Mouse (Mus musculus) lung, postnatal 0 days (tissue): ENCODE results near the gene Nin. TPM values are rescaled to one million over a fixed set of nuclear protein-coding genes. Genes with fewer than 3 reads are reported as not detected.

Source experiments
- ATAC-seq: fragments of 200-750 bp; cut with Nextera tagmentation; 2 replicates; pipeline ENCODE4 v1.8.0; 2017; ENCODE audit warnings: moderate library complexity
- DNase-seq: peaks from one replicate; pipeline ENCODE4 v3.0.0-alpha.2; 2016; ENCODE audit warnings: low spot score
- H3K27ac ChIP-seq: fragments of 300-500 bp; sonication (generic); 2 replicates; pipeline ENCODE4 v1.5.1; 2014; ENCODE audit warnings: antibody characterized with exemption, mild to moderate bottlenecking, low read length, mixed read lengths
- H3K27me3 ChIP-seq: fragments of 300-500 bp; sonication (generic); replicated peaks from 2 replicates; pipeline ENCODE4 v1.6.1; 2014; ENCODE audit warnings: low read length, mixed read lengths; ENCODE audit not compliant: insufficient read depth
- H3K36me3 ChIP-seq: fragments of 300-500 bp; sonication (generic); 2 replicates; pipeline ENCODE4 v1.6.1; 2014; ENCODE audit warnings: low read length, mixed read lengths; ENCODE audit not compliant: insufficient read depth
- H3K4me1 ChIP-seq: fragments of 300-500 bp; sonication (generic); 2 replicates; pipeline ENCODE4 v1.6.1; 2014; ENCODE audit warnings: antibody characterized with exemption, low read depth, low read length, mixed read lengths; ENCODE audit not compliant: insufficient read depth
- H3K4me2 ChIP-seq: fragments of 300-500 bp; sonication (generic); replicated peaks from 2 replicates; pipeline ENCODE4 v1.6.1; 2014; ENCODE audit warnings: low read depth, mild to moderate bottlenecking, low read length, moderate library complexity, mixed read lengths
- H3K4me3 ChIP-seq: fragments of 300-500 bp; sonication (generic); 2 replicates; pipeline ENCODE4 v1.5.1; 2014; ENCODE audit warnings: low read depth, low read length
- H3K9ac ChIP-seq: fragments of 300-500 bp; sonication (generic); replicated peaks from 2 replicates; pipeline ENCODE4 v1.6.1; 2014; ENCODE audit warnings: low read depth, mild to moderate bottlenecking
- H3K9me3 ChIP-seq: fragments of 300-500 bp; sonication (generic); 2 replicates; pipeline ENCODE4 v1.6.1; 2016; ENCODE audit warnings: low read length, mixed read lengths
- CTCF ChIP-seq: IDR thresholded peaks from 2 replicates; pipeline ENCODE4 v1.5.1; 2016; ENCODE audit warnings: antibody characterized with exemption, mild to moderate bottlenecking
- EP300 ChIP-seq: IDR thresholded peaks from 2 replicates; pipeline ENCODE4 v1.6.1; 2016; ENCODE audit warnings: antibody characterized with exemption, mild to moderate bottlenecking, control low read depth
- WGBS: fragments of 180-500 bp; shearing (Covaris S2); extraction: QIAGEN DNeasy Blood & Tissue Kit; methylation state at CpG from one replicate; pipeline ENCODE4 v1.1.7; 2014; 5-methylcytosine and 5-hydroxymethylcytosine counted together
- polyA plus RNA-seq: library from polyadenylated mRNA; unstranded; fragments of >200 nt; fragmentation: Nextera tagmentation; extraction: Ambion mirVana; gene quantifications from 2 replicates; pipeline ENCODE4 v1.2.1, GENCODE M21; 2015

Gene Nin
- polyA plus RNA-seq, 1 experiment from 2014 or later, result 8.3 TPM

GRCm38 (mm10) chr12:69965644-69966043 lies 147.9 kb downstream of the Nin start:
- Histone ChIP-seq H3K27ac (no peak overlapping the region), H3K4me3 (no peak overlapping the region)
- TF ChIP-seq EP300, result no peak
- TF ChIP-seq CTCF, result no peak

GRCm38 (mm10) chr12:69963141-69963540 lies 150.4 kb downstream of the Nin start:
- no peaks in the 10 kb centered on the region for H3K4me1 ChIP-seq
- H3K36me3 ChIP-seq, result peaks cover 14% of the 10 kb centered on the region
- no peak for ATAC-seq
- H3K4me3 ChIP-seq, result no peak overlapping the region
- 76% methylated on average over 6 of the region's 6 CpGs for WGBS
- no peaks in the 10 kb centered on the region for H3K9me3 ChIP-seq
- no peaks in the 10 kb centered on the region for H3K27me3 ChIP-seq
- H3K9ac ChIP-seq, result no peak overlapping the region
- H3K4me2 ChIP-seq, result no peak overlapping the region
- no peak for DNase-seq
- no peak for TF ChIP-seq EP300
- TF ChIP-seq CTCF, result no peak
- no peak overlapping the region for H3K27ac ChIP-seq

More at GRCm38 (mm10) chr12:69965644-69966043, 147.9 kb downstream of the Nin start:
- DNase-seq (no peak), ATAC-seq (no peak)
- no peaks in the 10 kb centered on the region for H3K4me1 ChIP-seq
- 57% methylated on average over 3 of the region's 3 CpGs for WGBS
- no peak overlapping the region for H3K4me2 ChIP-seq
- H3K27me3 ChIP-seq, result no peaks in the 10 kb centered on the region
- H3K9ac ChIP-seq, result no peak overlapping the region
- H3K36me3 ChIP-seq, result peaks cover 23% of the 10 kb centered on the region
- no peaks in the 10 kb centered on the region for H3K9me3 ChIP-seq

- Histone ChIP-seq H3K9me3 (no peaks in the 10 kb centered on the region), H3K27me3 (no peaks in the 10 kb centered on the region), H3K4me2 (no peak overlapping the region), H3K27ac (no peak overlapping the region), H3K4me1 (no peaks in the 10 kb centered on the region), H3K4me3 (no peak overlapping the region), H3K9ac (no peak overlapping the region), H3K36me3 (peaks cover 11% of the 10 kb centered on the region; the same call in 1 of the 2 replicates)
- TF ChIP-seq CTCF (peak; percentile 87), EP300 (no peak)
- peak; percentile 66 for DNase-seq
- WGBS, result 52% methylated on average over 4 of the region's 4 CpGs
- peak; percentile 70 for ATAC-seq
Measured at GRCm38 (mm10) chr12:69962468-69962867, 151.0 kb downstream of the Nin start.

Other genes with a start within 250 kb of the Nin start
- gene Atl1, start 221.1 kb downstream of the Nin start, polyA plus RNA-seq, result 2.9 and 4.8 TPM in 2 replicates
- gene Map4k5, start 220.5 kb downstream of the Nin start, polyA plus RNA-seq, result 20.6 and 22.9 TPM in 2 replicates
- 10.7 and 12.2 TPM in 2 replicates for gene Sav1, start 126.7 kb downstream of the Nin start, polyA plus RNA-seq
- 0.45 and 0.57 TPM in 2 replicates for gene Abhd12b, start 40.4 kb upstream of the Nin start, polyA plus RNA-seq
- 46.3 and 63.1 TPM in 2 replicates for gene Pygl, start 117.8 kb upstream of the Nin start, polyA plus RNA-seq
- gene Trim9, start 233.9 kb upstream of the Nin start, polyA plus RNA-seq, result 0.42 and 0.43 TPM in 2 replicates